Mouse (Mus musculus) kidney, adult 2 months (tissue): ENCODE results near the gene Cdc42se2.

Source experiments
- CTCF ChIP-seq: fragments of 200-500 bp; conservative IDR thresholded peaks from 2 replicates; pipeline ENCODE4 v1.5.1; 2011; ENCODE audit warnings: low read depth, mild to moderate bottlenecking, control low read depth, low read length, moderate library complexity, mixed read lengths; ENCODE audit not compliant: insufficient read depth, insufficient read length
- POLR2A ChIP-seq: fragments of 200-500 bp; IDR thresholded peaks from one replicate; pipeline ENCODE4 v1.6.1; 2011; ENCODE audit warnings: low read depth, low read length, control low read depth

- TF ChIP-seq POLR2A (no peak), CTCF (no peak)
Observed at GRCm38 (mm10) chr11:54744231-54744630, 43.2 kb downstream of the Cdc42se2 start.
